Mouse (Mus musculus) central nervous system, embryonic 11.5 days (tissue): ENCODE data around the gene Phf5a. TPM values are rescaled to one million over a fixed set of nuclear protein-coding genes. Genes with fewer than 3 reads are reported as not detected.

Experiments used
- polyA plus RNA-seq: library from polyadenylated mRNA; depleted of rRNA; stranded (reverse); fragments of >200 nt; gene quantifications from 2 replicates; pipeline ENCODE4 v1.2.3, GENCODE M21; 2012; rRNA removed

Gene Phf5a
- 134 and 140 TPM in 2 replicates for polyA plus RNA-seq

DNA sequence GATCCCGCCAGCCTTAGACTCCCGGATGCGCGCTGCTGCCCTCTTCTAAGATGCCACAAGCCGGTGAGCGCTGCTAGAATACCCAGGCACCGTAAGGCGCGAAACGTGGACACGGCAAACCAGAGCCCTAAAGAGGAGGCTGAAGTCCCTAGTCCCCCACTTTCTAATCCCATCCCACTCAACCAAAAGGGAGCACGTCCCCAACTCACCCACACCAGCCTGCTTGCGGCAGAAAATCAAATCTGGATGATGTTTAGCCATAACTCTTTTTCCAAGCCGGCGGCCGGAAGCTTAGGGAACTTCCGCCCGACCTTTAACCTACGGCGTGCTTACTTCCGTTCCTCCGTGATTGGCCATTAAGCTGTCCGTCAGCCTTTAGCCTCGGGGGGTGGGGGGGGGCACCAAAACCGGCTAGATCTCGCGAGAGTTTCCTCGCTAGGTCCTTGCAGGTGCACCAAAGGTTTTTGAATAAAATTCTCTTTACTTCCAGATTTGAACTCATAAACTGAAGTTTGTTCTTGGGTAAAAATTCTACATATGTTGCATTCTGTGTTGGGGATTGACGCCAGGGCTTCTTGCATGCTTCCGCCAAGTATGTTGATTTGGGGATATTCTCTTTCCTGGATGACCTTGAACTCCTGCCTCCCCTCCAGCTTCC lies at the start of gene Phf5a:
Phf5a (minus strand) TSS at position 308 of the 658 bp plus-strand sequence.

DNA sequence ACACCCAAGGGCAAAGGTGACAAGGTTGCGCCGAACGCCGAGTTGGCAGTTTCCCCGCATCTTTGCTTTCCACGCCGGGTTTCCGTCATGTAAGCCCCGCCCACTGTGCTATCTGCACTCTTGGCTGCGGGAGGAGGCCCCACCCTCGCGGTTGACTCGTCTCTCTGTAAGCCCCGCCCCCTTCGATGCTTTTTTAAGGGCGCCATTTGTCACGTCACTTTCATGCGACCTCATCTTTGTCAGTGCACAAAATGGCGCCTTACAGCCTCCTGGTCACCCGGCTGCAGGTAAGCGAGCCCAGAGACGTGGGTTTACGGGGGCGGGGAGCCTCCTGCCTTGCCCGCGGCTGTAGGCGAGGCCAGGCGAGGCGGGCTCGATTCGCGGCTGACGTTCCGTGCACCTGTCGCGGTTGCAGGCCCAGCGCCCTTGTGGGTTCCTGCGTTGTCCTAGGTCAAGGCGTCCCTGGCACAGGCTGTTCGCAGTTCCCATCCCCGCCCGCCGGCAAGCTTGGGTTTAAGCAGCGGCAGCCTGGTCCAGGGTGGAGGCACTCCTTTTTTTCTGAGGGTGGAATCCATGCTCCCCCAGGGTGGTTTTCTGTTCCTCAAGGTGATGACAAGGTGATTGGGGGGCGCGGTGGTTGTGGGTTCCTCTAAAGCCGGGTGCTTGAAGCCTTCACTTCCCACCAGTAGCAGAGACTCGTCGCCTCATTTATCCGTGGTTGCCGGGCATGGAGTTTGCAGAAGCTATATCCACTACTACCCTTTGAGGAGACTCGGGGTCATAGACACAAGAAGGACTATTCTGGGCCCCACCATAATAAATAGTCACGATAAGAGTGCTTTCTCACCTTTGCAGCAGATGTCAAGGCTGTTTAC lies 788 bp upstream of the Phf5a start, which contains the start of gene Aco2:
Aco2 (plus strand) TSS at position 48 of the 875 bp plus-strand sequence.

DNA sequence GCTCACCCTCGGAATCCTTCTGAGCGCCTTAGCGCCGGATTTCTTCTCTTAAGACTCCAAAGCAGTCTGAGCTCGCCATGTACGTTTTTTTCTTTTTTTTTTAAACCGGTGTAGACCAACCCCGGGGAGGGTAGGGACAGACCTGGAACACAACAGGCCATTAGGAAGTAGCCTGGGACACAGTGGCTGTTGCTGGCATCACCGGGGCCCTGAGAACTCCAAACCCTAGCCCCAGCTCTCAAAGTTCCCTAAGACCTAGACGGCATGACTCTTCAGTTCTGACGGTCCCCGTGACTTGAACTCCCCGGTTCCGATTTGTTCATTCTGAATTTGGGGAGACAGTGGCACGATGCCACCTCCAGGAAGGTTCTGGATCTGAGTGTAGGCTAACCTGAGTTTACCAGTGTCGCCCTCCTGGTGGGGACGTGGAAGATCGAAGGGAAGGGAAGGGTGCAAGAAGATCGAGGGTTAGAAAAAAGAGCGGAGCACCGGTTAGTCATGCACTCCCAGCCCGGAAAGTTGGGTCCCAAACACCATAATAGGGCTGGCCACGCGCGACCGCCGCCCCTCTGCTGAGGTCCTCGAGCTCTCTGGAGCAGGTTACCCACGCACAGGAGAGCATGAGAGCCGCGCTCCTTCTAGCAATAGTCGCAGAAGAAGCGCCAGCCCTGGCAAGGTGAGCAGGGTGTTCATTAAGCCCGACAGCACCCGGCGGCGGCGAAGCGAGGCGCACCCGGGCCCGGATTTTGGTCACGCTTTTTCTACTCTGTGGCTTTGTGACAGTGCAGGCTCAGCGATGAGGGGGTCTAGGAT lies 13.0 kb downstream of the Phf5a start, which contains the start of gene Tob2:
Tob2 (minus strand) TSS at position 280 of the 813 bp plus-strand sequence.

Other genes with a start within 250 kb of the Phf5a start
- 23.3 and 25.7 TPM in 2 replicates for gene L3mbtl2, start 208.0 kb downstream of the Phf5a start, polyA plus RNA-seq
- gene Chadl, start 174.6 kb downstream of the Phf5a start, polyA plus RNA-seq = 1.3 and 2.0 TPM in 2 replicates
- gene Zc3h7b, start 126.9 kb downstream of the Phf5a start, polyA plus RNA-seq = 57.9 and 65.1 TPM in 2 replicates
- gene Rangap1, start 126.4 kb downstream of the Phf5a start, polyA plus RNA-seq = 112 and 211 TPM in 2 replicates
- gene Tef, start 69.5 kb downstream of the Phf5a start, polyA plus RNA-seq = 30.6 and 34.0 TPM in 2 replicates
- 15.6 and 16.6 TPM in 2 replicates for gene Tob2, start 13.1 kb downstream of the Phf5a start, polyA plus RNA-seq
- 153 and 168 TPM in 2 replicates for gene Aco2, start 398 bp upstream of the Phf5a start, polyA plus RNA-seq
- 22.2 and 24.0 TPM in 2 replicates for gene Polr3h, start 54.3 kb upstream of the Phf5a start, polyA plus RNA-seq
- 11.6 and 15.1 TPM in 2 replicates for gene Csdc2, start 64.8 kb upstream of the Phf5a start, polyA plus RNA-seq
- gene Pmm1, start 89.0 kb upstream of the Phf5a start, polyA plus RNA-seq = 37.8 and 50.3 TPM in 2 replicates
- gene 1700029P11Rik, start 108.6 kb upstream of the Phf5a start, polyA plus RNA-seq = not detected in 2 replicates
- gene Xrcc6, start 115.9 kb upstream of the Phf5a start, polyA plus RNA-seq = 39.3 and 44.3 TPM in 2 replicates
- gene Desi1, start 162.0 kb upstream of the Phf5a start, polyA plus RNA-seq = 20.3 and 29.7 TPM in 2 replicates
- 88.9 and 164 TPM in 2 replicates for gene Snu13, start 175.7 kb upstream of the Phf5a start, polyA plus RNA-seq
- 0.01 TPM in 1 of 2 replicates, not detected in the other for gene 4930407I10Rik, start 187.2 kb upstream of the Phf5a start, polyA plus RNA-seq
- 0.06 and 0.10 TPM in 2 replicates for gene Mei1, start 198.1 kb upstream of the Phf5a start, polyA plus RNA-seq